Mouse (Mus musculus) thymus, postnatal 14 days (tissue): ENCODE data around the gene Poln.

Experiments
- DNase-seq: peaks from one replicate; pipeline ENCODE4 v3.0.0; 2021

Gene Poln

DNA sequence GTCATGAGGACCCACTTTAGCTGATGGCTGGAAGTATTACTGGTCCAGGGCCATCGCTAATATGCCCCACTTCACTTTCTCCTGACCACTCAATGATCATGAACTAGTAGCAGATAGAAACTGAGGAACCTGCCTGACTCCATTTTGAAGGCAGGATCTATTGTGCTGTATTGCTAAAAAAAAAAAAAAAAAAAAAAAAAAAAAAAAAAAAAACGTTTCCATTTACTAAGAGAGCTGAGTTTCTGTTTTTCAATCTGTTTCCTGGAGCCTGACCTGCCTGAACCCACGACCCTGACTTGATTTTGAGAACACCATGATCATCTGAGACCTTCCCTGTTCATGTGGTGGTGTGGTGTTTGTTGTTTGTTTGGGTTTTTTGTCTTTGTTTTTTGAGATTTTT is 193.0 kb downstream of the Poln start:
- DNase-seq = no peak

DNA sequence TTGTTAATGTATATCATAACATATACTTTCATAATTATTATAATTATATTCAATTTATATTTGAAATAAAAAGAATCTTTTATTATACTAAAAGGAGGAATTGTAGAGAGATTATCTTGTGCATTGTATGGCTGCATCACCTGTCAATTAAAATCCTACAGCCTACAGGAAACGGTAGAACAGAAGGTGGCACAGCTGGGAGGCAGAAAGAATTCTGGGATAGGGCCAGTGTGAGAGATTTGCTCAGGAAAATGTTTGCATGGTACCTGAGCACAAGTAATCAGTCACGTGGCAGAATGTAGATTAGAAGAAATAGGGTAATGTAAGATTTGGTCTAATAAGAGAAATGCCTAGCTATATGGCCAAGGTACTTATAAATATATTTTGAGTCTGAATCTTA is 194.5 kb downstream of the Poln start:
- no peak for DNase-seq

- no peak for DNase-seq
Measured at GRCm38 (mm10) chr5:33959382-33959781, 209.9 kb downstream of the Poln start.
